Mouse (Mus musculus): ENCODE data around the gene Prkch.

Gene Prkch

DNA sequence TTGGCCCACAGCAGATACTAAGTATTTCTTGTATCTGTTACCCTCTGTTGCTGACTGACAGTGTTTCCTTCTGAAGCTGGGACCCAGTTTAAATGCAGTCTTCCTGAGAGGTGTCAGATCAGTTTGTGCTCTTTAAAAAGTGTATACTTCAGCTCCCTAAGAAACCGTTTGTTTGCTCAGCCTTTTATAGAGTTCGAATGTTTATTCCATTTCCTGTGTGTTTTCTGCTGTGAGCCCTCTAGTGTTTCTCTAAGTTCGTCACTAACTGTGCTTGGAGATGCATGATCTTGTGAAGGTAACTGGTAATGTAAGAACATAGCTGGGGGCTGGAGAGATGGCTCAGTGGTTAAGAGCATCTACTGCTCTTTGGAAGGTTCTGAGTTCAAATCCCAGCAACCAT, 27.1 kb downstream of the Prkch start:
- no peak for DNase-seq

DNA sequence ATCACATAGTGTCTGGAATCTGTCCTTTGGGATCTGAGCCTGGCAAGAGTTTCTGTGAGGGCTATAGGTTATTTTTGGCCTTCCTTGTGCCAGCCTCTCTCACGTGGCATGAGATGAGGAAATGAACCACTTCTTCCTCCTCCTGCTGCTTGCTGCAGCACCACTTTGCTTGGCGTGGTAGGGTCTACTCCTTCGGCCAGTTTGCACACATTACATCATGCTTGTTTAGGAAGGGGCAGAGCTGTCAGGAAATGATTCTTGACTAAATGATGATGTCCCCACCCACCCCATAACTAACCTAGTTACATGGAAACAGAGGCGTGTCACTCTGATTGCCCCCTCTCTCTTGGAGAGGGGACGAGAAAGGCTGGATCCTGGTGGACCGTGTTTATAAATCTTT, 28.6 kb downstream of the Prkch start:
- DNase-seq: no peak

DNA sequence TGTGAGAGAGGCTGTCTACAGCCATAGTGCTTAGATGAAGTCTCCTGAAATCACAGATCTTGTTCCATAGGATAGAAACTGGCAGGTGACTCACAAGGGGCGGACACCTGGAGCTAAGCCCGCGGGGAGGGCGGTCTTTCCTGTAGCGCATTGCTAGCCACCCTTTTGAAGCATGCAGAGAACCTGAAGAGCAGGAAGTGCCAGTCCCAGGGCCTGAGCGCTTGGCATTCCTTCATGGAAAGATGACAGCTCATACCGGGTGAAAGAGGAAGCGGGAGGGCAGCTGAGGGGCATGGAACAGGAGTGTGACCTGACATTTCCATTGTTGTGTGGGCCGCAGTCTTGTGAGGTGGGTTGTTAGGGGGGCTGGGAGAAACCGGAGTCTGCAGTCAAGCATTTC, 33.1 kb downstream of the Prkch start:
- DNase-seq: peak; percentile 68 to 75

DNA sequence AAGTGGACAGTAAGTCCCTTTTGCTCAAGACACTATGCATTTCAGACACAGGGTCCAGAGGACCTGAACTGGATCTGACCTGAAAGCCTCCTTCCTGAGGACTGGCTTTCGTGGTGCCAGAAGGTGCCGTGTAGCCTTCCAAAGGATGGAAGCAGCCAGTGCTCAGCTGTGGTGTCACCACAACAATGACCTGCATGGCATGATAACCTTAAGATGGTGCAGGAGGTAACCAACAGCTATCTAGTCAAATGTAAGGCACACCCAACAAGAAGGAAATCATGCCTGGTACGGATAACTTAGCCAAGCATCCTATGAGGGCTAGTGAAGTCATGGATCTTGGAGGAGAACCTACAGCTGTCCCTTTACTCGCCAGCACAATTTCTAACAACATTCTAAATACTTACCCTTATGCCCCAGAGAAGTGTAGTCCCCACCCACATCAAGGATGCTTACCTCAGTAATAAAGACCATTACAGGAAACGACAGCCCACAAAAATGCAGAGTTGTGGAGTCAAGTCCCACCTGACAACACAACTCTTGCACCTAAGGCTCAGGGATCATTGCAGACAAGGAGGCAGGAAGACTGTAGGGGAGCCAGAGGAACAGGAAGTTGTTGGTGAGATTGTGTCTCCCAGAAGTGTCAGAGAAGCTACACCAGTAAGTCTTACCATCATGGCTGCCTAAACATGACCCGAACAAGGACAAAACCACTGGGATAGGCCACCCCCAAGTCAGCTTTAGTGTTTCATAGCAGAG, 40.9 kb downstream of the Prkch start:
- DNase-seq: no peak

DNA sequence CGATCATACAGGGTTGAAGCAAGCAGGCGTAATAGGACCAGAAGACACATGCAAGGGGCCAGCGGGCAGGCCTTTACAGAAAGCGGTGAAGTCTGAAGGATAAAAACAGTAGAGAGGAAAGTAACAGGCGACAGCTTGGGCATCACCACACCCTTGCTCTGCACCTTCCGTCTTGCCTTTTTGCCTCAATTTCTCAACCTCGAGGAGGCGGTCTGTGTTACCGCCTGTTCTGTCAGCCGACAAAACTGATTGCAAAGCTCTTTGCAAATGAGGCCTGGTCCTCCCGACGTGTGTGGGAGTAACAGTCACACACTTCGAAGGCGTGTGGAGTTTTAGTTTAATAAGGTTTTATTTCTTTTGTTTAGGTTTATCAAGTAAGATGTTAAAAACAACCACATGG, 43.3 kb downstream of the Prkch start:
- DNase-seq: no peak

DNA sequence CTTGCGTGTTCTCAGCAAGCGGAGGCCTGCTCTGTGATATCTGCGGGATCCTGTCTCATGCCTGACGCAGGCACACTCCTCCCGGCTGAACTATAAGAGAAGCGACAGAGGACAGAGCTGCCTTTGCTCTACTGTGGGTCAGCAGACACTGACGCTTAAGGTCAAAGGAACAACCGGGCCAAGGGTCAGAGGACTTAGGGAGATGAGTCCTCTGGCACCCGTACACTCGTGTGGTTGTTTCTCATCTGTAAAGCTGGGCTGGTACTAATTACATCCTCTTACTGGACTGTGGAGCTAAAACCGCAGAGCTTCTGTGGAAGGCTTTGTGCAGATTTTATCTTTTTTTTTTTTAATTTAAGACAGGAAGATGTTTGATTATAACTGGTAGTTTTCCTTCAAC, 46.0 kb downstream of the Prkch start:
- no peak for DNase-seq

DNA sequence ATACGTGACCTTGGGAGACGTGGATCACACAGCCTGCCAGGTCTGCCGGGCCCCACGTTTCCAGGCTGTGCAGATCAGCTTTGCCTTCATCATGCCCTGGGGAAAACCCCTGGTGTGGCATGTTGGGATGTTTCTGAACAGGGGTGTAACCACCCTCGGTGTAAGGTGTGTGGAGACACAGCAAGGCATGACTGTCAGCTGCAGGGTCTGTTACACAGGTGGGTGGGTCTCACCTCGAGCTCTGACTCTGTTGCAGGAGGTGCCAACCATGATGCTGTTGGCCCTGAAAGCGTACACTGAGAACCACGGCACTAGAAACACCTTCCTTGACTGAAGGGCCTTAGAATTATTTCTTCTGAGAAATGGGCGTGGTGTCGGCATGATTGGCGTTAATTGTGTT, 46.6 kb downstream of the Prkch start:
- no peak for DNase-seq

DNA sequence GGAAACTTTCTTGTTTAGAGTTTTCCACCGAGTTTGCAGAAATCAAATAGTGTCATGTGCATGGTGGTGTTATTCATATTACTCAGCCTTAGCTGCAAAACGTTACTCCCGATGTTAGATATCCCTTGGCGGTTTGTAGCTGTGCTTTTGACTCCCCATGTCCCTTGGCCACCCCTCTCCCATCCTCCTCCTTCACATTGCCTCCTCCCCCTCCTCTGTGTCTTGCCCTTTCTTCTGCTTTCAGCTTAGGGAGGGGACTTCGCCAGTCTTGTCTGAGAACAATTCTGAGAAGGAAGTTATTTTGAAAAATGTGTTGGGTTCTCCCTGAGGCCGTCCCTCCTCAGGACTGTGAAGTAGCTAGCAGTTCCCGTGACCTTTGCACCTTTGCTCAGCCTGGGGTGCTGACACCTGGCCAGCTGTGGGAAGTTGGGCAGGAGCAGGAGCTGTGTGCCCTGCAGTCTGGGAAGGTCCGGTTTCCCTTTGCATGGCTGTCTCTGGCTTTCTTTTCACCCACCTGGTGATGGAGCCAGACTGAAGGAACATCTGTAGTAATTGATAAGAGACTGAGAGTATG, 48.2 kb downstream of the Prkch start:
- DNase-seq: peak; percentile 74 to 80

DNA sequence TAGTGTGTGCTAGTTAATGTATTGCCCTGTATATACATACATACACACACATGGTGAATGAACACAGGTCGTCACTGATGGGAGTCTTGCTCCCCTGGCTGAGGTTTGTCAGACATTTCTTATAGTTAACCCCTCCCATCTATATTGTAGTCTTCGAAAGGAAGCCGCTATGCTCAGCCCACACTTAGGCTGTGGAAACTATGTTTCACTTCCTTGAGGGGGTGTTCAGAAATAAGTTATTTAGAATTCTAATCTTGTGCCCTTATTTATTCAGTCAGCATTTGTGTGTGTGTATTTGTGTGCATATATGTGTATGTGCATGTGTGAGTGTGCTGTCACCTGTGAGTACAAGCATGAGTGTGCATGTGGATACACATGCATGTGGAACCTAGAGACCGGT, 49.1 kb downstream of the Prkch start:
- no peak for DNase-seq

DNA sequence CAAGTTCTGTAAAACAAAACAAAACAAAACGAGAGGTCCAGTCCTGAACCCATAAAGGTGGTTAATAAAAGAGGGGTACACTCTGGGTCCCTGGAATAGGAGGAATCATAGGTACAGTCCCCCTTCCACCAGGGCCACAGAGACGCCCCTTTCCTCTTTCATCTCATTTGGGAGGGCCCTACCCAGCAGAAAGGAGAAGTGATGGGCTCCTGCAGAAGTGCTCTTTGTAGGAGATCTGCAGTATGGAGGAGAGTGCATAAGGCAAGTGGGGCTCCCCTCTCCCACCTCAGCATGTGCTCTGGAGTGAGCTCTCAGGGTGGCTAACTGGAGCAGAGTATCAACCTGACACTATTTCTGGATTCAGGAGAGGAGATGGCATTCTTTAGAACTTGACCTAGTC, 55.0 kb downstream of the Prkch start:
- no peak for DNase-seq

DNA sequence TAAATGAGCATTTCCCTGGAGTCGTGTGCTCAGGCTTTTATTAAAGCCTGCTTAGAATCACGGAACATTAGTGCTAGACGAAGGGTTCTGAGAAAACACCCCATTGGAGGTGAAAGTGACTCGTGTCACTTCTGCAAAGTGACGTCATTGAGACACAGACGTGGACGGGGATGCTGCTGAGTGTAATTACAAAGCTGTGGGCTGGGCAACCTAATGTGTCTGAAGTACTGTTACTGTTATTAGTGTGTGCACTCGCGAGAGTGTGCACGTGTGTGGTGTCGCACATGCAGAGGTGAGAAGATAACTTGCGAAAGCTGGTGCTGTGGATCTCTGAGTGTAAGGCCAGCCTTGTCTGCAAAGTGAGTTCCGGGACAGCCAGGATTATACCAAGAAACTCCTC, 56.6 kb downstream of the Prkch start:
- no peak for DNase-seq

DNA sequence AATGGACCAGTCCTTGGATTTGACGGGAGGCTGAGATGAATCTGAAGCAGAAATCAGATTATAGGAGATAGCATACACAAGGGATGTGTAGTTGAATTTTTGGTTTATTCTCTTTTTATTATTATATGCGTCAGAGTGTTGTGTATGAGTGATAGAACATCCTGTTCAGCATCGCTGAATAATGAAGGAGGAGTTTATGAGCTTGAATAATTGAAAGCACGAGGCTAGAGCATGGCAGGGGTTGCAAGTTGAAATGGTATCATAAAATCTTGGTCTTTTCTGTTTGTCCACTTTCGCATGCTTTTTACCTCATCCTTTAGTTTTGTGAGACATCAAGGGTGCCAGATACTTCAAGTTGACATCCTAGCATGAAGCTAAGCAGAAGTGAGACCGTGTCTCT, 60.6 kb downstream of the Prkch start:
- no peak for DNase-seq

DNA sequence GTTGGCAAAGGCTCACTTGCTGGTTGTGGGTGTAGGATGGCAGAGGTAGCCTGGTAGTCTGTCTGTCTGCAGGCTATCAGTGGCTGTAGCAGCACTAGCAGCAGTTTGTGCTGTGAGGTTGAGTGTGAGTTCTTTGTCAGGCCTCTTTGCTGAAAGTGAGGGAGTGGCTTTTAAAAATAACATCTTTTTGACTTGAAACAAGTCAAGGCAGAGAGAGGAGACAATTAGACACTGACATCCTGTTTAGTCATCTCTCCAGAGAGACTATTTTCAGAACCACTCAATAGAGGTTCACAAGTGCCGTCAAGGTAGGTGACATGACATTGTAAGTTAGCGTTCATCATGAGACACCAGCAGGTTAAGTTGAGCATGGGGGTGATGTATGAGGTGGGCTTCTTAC, 63.1 kb downstream of the Prkch start:
- no peak for DNase-seq

DNA sequence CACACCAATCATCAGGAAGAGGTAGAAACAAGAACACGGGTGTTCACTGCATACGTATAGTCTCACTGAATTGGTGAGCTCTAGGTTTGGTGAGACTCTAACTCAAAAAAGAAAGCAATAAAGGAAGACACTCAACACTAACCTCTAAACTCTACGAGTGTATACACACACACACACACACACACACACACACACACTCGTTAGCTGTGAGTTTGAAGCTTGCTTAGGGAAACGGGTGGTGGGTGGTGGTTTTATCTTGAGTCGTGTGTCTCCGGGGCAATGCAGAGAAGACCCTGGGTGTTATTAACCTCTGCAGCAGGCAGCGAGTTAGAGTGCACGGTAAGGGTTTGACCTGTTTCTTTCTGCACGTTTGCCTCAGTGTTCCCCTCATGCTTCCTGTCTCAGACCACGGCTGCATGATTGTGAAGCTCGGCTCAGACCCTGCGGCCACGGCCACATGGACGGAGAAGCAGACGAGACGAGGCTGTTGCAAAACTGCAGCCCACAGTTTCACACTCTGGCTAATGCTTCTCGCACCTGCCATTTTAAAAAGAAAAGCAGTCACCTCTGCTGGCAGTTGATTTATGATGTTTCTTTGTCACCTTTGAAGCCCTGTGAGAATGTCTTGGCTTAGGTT, 72.1 kb downstream of the Prkch start:
- DNase-seq: no peak

DNA sequence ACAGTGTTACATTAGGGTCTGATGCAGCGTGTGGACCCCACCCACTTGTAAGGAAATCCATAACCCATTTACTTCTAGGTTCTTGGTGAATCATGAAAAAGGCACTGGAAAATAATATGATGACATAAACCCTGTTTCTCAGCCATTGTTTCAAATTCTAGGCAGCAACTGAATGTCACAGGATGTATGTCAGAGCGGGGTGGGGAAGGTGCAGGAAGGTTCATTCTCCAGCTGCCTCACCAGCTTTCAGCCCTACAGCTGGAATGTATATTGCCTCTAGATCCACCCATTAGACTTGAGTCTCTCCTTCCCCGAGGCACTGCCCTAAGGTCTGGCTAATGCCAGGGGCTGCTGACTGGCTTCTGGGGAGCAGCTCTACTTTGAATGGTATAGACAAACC, 78.8 kb downstream of the Prkch start:
- no peak for DNase-seq

DNA sequence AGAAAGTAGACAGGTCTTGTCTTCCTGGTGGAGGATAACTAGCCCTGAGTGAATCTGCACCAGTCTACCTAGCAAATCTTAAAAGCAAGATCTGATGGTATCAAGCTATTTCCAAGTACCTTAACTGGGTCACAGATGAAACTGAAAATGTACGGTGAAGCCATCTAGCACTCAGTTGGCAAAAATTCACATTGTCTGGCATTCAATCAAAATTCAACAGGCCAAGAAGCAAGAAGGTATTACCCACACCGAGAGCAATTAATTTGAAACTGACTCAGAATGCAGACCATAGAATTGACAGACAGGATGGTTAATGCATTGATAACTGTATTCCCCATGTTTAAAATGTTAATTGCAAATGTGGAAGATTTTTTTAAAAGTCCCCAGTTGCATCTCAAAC, 82.1 kb downstream of the Prkch start:
- no peak for DNase-seq

DNA sequence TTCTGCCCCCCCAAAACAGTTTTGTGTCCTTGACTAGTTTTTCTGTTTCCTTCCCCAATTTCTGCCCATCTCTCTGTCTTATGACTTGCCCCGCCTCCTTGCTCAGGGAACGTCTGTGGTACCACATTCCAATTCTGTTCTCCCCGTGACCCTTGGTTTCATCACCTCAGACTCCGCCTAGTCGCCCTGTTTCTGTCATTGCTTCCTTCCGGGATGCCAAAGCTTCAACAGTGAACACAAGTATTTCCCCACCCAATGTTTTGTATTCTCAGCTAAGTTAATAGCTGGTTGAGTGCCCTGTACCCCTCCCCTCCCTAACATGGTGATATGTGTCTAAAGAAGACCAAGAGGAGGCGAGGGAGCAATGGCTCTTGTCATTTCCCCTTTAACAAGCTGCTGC, 83.0 kb downstream of the Prkch start:
- peak; percentile 52 to 57 for DNase-seq

DNA sequence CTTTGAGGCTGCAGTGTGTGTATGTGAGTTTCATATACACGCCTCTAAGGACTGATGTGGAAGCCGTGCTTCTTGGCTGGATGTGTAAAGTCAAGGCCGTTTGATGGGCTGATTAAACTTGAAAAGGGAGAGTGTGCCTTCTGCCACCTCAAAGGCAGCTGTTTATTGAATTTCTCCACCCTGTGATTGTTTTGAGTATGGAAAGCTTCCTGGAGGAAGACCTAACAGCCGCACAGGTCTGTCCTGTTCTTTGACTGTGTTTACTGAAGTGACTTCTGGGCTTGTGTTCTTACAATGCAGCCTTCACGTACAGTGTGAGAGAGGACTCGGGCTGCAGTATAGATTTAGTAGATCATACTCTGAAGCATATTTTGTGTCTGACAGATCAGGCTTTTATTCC, 86.1 kb downstream of the Prkch start:
- DNase-seq: no peak

DNA sequence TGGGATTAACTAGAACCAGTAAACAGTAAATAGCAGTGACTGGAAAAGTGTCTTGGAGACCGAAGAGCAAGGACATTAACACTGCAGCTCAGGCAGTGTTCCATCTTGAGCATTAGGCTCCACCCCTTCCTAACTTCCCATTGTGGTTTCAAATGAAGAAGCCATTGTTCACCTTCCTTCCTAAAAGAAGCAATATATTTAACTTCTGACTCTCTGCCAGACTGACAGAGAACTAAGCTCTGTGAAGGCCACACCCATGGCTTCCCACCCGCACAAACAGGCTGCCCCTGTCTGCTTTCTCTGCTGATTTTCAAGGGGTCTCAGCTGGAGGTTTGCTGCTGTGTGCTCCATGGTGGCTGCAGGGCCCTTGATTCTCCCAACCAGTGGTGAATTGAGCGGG, 86.9 kb downstream of the Prkch start:
- peak; percentile 45 to 76 for DNase-seq

DNA sequence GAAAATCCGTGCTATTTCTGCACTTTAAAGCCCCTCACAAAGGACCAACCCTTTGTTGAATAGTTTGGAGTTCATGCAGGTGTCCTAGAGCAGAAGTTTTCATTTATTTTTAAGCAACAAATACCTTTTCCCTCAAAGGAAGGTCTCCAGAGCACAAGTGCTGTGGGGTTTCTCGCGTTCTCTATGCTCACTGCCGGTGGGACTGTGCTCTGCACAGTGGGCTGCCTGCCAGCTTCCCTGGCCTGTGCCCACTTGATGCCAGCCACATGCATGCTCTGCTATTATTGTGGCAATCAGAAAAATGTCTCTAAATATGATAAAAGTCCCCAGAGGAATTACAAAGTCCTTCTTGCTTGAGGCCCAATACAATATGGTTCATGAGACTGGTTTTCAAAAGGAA, 87.4 kb downstream of the Prkch start:
- no peak for DNase-seq

DNA sequence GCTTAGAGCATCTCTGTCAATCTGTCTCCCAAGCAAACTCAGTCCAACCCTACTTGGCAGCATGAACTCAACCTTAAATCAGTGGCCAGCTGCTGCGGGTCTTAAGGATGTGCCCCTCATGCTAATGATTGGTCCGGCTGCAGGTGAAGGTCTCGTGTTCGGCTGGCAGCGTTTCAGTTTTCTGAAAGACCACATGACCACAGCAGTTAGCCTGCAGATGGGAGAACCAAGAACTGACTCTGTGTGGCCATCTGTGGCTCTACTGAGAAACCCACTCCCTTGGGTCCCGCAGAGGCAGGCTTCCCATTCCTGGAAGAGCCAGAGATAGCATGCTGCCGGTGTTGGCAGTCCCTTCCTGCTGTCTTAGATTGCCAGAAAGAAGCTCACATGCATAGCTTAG, 89.2 kb downstream of the Prkch start:
- no peak for DNase-seq

DNA sequence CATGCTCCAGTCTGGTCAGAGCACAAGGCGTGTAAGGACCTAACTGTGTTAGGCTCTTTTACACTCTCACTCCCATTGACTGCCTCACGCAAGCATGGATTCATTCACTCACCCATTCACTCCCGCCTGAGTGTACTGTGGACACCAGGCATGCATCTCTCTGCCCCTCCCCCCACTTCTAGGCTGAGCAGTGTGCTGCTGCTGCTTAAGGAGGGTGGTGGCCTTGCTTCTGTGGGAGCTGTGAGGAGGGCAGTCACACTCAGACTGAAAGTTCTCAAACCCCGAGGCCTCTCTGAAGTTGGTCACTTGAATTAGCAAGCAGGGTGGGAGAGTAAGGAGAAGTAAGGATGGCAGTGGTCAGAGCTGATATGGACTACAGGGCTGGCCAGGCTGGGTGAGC, 90.6 kb downstream of the Prkch start:
- DNase-seq: no peak

DNA sequence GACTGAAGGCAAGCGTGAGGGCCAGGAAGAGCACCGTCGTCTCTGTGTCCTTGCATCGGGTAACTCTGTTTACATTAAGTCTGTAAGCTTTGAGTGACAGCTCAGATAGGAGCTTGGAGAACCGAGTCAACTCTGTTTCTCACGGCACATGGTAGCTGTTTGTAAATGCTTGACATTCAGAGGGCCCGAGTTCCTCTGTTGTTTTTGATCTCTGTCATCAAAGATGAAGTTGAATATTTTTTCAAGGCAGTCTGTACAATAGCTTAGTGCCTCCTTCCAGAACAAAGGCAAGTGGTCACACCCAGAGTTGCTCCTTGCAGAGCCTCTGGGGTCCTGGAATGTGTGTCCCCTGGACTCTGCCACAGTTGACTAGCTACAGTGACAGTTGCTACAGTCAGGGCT, 94.8 kb downstream of the Prkch start:
- DNase-seq: no peak

DNA sequence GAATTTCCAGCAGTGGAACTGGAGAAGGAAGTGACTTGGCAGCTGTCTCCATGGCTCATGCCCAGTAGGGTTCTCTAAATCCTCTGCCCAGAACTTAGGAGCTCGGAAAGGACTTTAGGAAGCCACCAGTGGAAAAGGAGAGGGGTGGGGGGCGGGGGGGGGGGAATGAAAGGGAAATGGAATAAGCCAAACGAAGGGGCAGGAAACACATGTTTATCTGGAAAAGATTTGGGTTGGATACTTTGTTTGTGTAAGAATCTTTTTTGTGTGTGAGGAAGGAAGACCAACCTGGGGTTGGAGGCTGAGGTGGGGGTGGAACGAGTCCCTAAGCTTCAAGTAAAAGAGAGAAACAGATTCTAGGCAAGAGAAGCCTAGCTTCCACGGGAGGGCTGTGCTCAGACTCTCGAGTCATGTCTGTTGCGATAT, 98.3 kb downstream of the Prkch start:
- peak; percentile 60 to 71 for DNase-seq

DNA sequence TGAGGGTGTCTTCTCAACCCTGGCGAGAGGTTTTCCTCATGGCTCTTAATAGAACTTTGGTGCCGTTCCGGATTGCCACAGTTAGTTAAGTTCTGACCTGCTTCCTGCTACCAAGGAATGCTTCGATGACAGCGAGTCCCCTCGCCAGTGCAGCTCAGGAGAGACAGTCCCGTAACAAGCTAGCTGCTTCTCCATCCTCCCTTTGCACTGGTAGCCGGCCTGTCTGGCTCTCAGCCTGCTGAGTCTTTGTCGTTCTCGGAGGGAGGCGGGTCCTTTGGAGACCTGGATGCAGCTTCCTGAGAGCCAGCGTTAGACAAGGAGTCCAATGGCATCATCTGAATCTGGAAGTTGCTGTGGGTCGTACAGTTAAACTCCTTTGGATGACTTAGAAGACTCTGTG, 101.3 kb downstream of the Prkch start:
- DNase-seq: no peak
